Mouse (Mus musculus) lung, postnatal 4 days (tissue): Measurements from ENCODE around the gene Sp1.

Experiments used
- DNase-seq, 2 experiments: peaks; one replicate each; pipeline ENCODE4 v3.0.0; 2021

Sp1 gene

DNA sequence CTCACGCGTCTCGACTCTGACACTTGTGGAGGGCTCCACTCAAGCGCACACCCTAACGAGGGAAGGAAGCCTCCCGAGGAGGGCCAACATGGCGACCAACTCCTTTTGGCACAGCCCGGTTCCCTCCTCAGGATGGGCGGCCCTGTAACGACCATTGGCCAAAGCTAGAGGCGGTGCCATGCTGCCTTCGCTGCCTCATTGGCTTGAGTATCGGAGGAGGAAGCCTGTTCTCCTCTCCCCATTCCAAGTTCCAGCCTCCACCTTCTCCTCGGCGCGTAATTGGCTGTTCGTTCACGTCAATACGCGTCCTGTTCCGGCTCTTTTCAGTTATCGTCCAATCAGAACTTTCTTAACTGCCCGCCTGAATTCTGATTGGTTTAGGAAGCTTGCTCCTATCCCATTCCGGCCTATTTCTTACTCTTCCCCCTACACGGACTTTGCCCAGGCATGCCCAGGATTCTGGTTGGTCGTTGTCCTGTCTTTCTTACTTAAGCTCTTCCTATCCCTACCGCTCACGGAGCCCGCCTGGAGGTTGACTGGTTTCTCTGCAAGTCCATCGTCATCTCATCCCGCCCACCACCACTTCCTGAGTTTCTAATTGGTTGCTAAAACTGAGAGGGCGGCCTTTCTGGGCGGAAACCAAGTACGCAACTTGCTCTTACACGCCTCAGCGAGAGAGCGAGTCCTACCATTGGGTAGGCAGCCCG lies at the start of gene Sp1:
Gene Sp1 (plus strand): TSS at position 655 of the 707 bp plus-strand sequence.
- DNase-seq, result peak; percentile 98 to 99

- DNase-seq, result no peak
Observed at GRCm38 (mm10) chr15:102356501-102357325, 49.2 kb upstream of the Sp1 start.

DNA sequence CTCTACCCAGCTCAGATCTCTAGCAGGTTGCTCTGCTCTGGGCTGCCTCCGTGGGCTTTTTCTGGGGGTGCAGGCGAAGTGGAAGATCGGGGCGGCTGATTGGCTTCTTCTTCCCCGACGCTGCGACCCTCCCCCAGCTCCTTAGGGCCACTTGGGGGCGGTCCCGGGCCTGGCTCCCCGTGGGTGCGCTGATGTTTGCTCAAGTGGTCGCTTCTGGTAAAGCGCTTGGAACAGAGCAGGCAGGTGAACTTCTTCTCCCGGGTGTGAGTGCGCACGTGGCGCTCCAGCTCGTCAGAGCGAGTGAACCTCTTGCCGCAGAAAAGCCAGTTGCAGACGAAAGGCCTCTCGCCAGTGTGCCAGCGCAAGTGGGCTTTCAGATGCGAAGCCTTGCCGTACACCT lies 47.8 kb upstream of the Sp1 start:
- DNase-seq, result no peak

DNA sequence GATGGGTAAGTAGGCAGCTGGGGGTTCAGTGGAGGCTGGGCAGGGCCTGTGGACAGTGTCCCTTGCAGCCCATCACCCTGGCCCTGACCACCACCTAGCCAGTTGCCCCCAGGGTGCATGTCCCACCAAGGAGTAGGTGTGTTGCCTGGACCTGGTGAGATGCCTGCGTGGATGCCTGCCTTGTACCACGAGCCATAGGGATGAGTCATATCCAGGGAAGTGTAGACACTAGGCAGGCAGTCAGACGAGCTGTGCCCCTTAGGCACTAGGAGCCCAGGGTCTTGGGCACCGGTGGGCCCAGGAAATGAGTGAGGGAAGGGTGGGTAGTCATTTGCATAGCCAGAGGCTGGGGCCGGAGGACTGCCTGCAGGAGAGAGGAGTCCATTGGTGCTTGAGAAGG lies 47.1 kb upstream of the Sp1 start:
- no peak for DNase-seq

DNA sequence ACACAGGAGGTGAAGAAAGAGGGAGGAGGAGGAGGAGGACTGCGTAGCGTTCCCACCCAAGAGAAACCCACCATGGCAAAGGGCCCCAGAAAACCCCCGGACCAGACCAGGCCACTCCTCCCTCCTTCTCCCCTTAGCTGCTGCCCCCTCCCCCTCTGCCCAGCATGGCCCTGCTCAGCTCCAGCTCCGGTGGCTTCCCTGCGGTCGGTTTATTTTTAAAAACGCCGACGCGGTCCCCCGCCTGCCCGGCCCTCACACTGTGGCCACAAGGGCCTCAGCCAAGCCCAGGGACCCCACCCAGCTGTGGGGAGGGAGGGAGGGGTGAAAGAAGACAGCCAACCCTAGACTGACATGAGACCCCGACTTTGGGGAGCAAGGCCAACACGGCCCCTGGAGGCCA lies 43.3 kb upstream of the Sp1 start:
- DNase-seq, result peak; percentile 21 to 40

DNA sequence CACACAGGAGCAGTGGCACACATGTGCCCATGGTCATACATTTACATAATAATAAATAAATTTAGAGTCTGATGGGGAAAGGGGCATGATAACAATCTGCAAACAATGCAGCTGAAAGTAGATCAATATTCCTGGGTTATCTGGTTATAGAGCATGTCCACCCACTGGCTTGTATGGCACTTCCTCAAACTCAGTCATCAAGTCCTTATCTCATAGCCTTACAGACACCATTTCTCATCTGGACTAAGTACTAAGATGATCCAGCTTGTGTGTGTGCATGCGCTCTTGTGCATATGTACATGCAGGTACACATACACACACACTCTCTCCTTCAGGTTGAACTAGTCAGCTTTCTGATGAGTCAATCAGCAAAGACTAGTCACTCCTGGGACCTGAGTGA lies 41.3 kb upstream of the Sp1 start:
- DNase-seq, result no peak

DNA sequence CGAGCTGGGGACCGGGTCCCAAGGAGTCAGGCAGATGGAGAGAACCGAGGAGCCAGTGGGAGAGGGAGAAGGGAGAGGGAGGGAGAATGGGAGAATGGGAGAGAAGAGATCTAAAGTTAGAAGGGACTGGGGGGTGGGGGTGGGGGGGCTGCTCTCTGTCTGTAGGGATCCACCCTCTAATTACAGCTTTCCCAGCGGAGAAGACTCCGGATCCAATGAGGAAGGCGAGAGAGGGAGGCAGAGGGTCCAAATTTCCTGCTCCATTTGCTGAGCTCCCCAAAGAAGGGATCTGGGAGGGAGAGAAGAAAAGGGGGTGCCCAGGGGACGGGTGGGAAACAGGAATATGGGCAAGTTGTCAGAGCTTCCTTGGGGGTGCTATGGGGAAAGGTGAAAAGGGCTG lies 39.7 kb upstream of the Sp1 start:
- DNase-seq, result no peak

- no peak for DNase-seq
Observed at GRCm38 (mm10) chr15:102366733-102367344, 39.1 kb upstream of the Sp1 start, which contains the start of gene Sp7. Gene Sp7, minus strand, starts transcription at chr15:102367182.

- DNase-seq, result no peak
Observed at GRCm38 (mm10) chr15:102369972-102370371, 36.0 kb upstream of the Sp1 start.

DNA sequence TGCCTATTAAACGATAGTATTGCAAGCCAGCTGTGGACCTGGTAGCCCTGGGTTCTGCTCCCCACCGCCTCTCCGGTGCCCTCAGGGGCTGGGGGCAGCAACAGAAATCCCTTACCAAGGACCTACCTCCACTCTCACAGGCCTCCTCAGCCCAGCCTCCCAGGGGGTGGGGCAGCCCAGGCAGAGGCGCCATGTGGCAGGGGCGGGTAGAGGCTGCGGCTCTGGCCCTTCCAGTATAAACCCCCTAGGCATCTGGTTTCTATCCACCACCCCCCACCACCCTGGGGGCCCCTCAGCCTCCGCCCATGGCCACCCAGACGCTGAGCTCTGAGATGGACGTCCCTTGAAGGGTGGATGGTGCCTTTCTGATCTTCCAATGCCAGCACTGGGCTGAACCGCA lies 35.2 kb upstream of the Sp1 start:
- no peak for DNase-seq

DNA sequence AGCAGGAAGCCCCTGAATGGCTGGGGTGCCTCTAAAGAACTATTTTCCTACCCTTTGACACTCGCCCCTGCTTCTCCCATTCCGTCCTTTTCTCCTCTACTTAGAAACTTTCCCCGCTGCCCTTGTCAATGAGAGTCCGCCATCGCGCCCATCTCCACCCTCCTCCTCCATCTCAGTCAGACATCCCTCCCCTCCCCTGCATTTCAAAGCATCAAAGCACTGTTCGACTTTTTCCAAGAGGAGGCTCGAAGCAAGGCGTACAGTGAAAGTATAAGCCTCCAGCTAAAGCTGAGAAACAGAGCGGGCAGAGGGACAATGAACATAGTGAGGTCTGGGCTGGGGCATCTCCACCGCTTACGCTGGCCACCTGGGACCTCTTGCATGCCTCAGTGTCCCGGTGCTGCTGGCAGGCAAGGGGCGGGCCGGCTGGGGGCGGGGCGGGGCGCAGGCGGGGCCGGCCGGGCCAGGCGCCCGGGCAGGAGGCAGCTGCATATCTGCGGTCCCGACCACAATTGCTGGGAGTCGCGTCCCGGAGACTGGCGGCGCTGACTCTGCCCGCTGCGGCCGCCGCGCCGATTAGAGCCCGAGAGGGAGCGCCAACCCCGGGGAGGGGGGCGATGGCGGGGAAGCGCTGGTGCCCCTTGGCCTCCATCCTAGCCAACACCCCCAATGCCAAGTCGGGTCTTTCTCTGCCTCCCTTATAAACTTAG lies 29.3 kb upstream of the Sp1 start:
- DNase-seq, result peak; percentile 61 to 71

DNA sequence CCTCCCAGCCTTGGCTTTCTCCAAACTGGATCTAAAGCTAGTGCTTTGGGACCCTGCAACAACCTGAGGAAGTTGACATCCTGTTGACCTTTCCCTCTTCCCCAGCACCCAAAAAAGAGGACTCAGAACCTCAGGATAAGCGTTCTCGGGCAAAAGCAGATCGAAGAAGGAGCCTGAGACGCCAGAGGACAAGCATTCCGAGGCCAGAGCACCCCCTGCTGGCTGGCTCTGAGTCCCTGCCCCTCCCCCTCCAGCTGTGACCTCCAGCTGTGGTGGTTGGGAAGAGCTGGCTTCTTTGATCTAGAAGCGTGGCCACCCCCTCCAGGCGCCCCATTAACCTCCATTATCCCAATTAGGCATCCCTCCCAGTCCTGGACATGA lies 28.8 kb upstream of the Sp1 start:
- DNase-seq, result peak; percentile 90 to 93

DNA sequence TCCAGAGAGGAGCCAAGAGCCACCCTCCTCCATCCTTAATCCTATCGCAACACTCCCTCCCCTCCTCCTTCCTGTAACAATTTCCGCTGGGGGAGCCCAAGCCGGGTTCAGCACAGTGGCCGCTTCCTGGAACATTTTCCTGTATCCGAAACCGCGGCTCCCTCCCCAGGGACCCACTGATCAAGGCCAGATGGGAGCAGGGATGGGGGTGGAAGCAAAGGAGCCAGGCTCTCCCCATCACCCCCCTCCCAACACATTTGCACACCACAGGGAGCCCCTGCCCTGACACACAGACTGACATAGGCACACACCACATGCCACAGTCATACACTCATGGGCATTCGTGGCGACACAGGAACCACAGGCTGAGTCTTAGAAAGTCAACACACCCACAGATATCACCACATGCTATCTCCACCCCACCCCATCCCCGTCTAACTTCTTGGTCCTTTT lies 28.1 kb upstream of the Sp1 start:
- peak; percentile 63 to 79 for DNase-seq

GRCm38 (mm10) chr15:102381575-102381974 lies 24.4 kb upstream of the Sp1 start:
- DNase-seq, result peak; percentile 84 to 89

GRCm38 (mm10) chr15:102383671-102384070 lies 22.3 kb upstream of the Sp1 start:
- no peak for DNase-seq

DNA sequence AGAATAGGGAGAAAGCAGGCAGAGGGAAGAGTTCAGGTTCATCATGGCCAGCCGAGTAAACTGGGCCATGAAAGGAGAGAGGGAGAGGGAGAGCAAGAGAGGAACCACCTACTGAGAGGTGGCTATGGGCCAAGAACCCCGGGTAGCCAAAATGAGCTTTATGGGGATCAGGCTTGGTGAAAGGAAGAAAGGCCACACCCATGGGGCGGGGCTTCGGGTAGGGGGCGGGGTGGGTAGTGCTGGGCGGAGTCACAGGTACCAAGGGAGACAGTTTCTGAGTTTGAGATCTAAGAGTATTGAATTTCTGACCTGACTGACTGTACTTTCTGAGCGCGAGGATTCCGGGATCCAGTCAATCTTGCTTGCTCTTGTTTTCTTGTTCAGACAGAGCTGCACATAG lies 19.3 kb upstream of the Sp1 start:
- no peak for DNase-seq

DNA sequence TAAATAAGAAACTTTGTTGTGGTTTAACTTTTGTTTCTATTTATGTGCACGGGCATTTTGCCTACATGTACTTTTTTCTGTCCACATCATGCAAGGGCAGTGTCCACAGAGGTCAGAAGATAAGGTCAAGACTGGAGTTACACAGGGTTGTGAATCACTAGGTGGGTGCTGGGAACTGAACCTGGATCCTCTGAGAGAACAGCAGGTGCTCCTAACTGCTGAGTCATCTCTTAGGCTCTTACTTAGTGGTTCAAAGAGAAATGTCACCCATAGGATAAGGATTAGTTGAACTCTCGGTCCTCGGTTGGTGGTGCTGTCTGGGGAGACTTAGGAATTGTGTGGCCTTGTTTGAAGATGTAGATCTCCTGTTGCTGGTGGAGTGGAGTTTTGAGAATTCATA lies 17.0 kb upstream of the Sp1 start:
- no peak for DNase-seq

DNA sequence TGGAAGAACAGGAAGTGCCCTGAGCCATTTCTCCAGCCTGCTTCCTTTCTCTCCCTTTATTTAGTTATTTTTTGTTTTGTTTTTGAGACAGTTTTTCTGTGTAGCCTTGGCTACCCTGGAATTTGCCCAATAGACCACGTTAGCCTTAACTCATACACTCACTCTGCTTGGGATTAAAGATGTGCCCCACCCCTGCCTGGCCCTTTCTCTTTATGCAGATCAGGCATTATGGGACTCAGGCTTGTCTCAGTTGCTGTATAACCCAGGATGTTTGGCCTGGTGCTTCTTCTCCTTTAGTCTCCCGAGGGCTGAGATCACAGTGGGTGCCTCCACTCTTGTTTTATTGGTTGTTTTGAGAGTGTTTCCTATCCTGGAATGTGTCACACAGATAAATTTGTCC lies 13.4 kb upstream of the Sp1 start:
- no peak for DNase-seq

DNA sequence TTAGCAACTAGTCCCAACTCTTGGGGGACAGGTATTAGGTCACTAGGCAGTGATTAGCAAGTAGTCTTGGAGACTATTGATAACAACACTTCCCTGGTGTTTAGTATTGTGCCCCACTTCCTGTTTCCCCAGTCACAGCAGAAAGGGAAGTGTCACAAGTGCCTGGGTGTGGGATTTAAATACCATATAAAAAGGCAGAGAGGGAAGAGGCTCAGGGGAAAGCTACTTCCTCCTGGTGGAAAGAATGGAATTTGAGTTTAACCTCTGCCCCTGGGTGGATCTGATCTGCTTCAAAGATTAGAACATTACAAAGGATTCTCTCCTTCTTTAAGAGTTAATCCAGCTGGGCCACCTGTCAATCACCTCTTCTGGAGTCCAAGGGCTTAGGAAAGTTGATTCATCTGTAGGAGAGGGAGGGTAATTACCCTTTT lies 12.3 kb upstream of the Sp1 start:
- peak in 1 of 2 experiments; percentile 44 for DNase-seq

DNA sequence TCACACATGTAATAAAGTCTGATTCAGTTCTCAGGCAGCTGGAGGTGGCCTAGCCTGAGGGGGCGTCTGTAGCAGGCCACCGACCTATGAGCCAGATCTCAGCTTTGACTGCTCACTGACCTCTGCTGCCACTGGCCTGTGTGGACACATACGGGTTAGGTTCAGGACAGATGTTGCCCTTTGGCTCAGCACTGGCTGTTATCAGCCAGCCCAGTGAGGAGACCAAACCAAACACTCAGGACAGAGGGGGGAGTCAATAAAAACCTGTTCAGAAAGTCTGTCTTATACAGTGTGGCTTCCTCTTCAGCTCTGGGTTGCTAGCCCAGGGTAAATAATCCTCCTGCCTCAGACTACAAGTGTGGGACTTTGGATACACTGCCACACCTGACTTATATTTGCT lies 10.9 kb upstream of the Sp1 start:
- peak in 1 of 2 experiments; percentile 31 for DNase-seq

DNA sequence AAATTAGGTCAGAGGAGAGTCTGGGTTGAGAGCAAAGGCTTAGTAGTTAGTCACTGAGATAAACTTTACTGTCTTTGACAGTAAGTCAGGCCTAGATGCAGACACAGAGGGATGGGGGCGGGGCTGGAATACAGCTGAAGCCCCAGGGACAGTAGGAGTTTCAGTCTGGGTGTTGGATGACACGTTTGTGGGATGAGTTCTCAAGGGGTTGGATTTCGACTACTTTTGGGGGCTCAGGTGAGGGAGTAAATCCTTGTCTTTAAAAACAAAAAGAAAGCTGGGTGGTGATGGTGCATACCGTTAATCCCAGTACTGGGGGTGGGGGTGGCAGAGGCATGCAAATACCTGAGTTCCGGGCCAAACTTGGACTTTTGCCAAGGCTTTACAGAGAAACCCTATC lies 7.3 kb upstream of the Sp1 start:
- DNase-seq, result no peak

DNA sequence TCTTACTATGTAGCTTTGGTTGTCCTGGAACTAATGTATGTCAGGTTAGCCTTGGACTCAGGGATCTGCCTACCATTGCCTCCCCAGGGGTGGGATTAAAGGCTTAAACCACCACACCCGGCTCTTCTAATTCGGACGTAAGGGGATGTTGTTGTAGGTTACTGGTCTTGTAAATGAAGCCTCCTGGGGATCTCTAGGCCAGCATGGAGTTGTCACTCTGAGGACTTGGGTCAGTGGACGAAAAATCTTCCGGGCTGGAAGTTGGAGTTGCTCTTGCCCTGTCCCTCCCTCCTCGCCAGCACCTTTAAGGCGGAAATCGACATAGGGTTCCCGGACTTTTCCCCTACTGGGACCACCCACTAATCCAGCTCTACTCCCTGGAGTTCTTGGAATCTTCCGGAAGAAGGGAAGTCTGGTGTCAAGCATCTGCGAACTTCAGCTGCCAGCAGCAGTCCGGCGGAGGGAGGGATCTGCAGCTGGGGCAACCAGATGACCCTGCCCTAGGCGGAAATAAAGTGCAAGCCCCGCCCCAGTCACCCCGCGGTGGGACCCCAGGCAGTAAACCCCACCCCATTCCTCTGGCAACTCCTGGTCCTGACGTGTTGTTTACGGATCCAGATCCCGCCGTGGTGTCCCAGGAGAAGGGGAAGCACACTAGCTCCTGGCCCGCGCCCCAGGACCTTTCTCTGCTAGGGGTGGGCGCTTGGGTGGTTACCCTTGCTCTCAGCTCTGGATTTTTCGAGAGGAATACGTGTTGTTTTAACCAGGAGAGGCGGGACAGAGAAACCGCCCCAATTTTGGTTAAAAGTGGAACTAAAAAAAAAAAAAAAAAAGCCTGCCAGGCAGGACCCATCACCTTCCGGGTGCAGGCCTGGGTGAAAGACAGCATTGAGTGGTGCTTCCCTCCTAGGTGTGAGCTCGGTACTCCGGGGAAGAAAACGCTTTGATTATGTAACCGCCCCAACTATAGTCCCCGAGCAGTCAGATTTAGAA lies 6.4 kb upstream of the Sp1 start:
- DNase-seq, result peak; percentile 94 to 97
